Comparison of ENCODE assay signal across 8 mouse cellular contexts in genomic region chr11:106613638-106614338, GRCm38 (mm10). TPM values are rescaled to one million over a fixed set of nuclear protein-coding genes. Genes with fewer than 3 reads are reported as not detected.
A peak's percentile ranks its signal among the peaks of the same experiment; 100 is the strongest.
DNase-seq lines count a peak whose midpoint lies in the region; ATAC-seq and TF ChIP-seq lines count a peak whose summit lies in the region.

No protein-coding gene starts in this region.

- peaks cover 2% of the 10 kb centered on the region; the same call in 1 of the 2 replicates for H3K4me1 ChIP-seq in neural tube, embryonic 11.5 days (ENCODE audit: control insufficient read depth, insufficient read depth, low read length)
- peaks cover 1% of the 10 kb centered on the region; the same call in 1 of the 2 replicates for H3K4me1 ChIP-seq in cortical plate, adult 2 months (ENCODE audit: control insufficient read depth, insufficient read depth, low read length)
- peaks cover 13% of the 10 kb centered on the region for H3K4me1 ChIP-seq in hindbrain, embryonic 16.5 days (ENCODE audit: control insufficient read depth, insufficient read depth, low read depth, low read length)
- peaks cover 4% of the 10 kb centered on the region; the same call in 1 of the 2 replicates for H3K4me1 ChIP-seq in midbrain, embryonic 11.5 days (ENCODE audit: control insufficient read depth, insufficient read depth, low read length)

- H3K27ac ChIP-seq in neural tube, embryonic 11.5 days (ENCODE audit: low read depth, low read length), result no peak overlapping the region
- H3K27ac ChIP-seq in cortical plate, adult 2 months (ENCODE audit: insufficient read depth, low read length), result no peak overlapping the region
- H3K27ac ChIP-seq in hindbrain, embryonic 16.5 days (ENCODE audit: low read depth, low read length), result peak overlapping the region; percentile 19; the same call in 1 of the 2 replicates
- no peak overlapping the region for H3K27ac ChIP-seq in midbrain, embryonic 11.5 days (ENCODE audit: low read depth, low read length)

- ATAC-seq in neural tube, embryonic 11.5 days (ENCODE audit: insufficient read depth, low FRiP score, low TSS enrichment), result no peak
- peak; percentile 28 for ATAC-seq in hindbrain, embryonic 16.5 days
- ATAC-seq in midbrain, embryonic 11.5 days (ENCODE audit: low FRiP score), result no peak

- peak overlapping the region; percentile 57 for H3K4me2 ChIP-seq in neural tube, embryonic 11.5 days (ENCODE audit: low read depth)
- peak overlapping the region; percentile 84 for H3K4me2 ChIP-seq in hindbrain, embryonic 16.5 days (ENCODE audit: low read length)
- peak overlapping the region; percentile 93 for H3K4me2 ChIP-seq in midbrain, embryonic 11.5 days

- H3K4me3 ChIP-seq in neural tube, embryonic 11.5 days (ENCODE audit: low read depth, low read length), result peak overlapping the region; percentile 97
- H3K4me3 ChIP-seq in cortical plate, adult 2 months (ENCODE audit: insufficient read depth, low read length), result peak overlapping the region; percentile 68; the same call in 1 of the 2 replicates
- H3K4me3 ChIP-seq in hindbrain, embryonic 16.5 days (ENCODE audit: low read length), result peak overlapping the region; percentile 95
- H3K4me3 ChIP-seq in midbrain, embryonic 11.5 days (ENCODE audit: low read depth, low read length), result peak overlapping the region; percentile 97

- H3K27me3 ChIP-seq in neural tube, embryonic 11.5 days (ENCODE audit: control insufficient read depth, insufficient read depth, low read length), result no peaks in the 10 kb centered on the region
- H3K27me3 ChIP-seq in hindbrain, embryonic 16.5 days (replicated peaks; ENCODE audit: control insufficient read depth, insufficient read depth, low read length), result no peaks in the 10 kb centered on the region
- H3K27me3 ChIP-seq in midbrain, embryonic 11.5 days (ENCODE audit: control insufficient read depth, insufficient read depth, low read length), result peaks cover 4% of the 10 kb centered on the region; the same call in 1 of the 2 replicates

- no peak for TF ChIP-seq CTCF in cortical plate, adult 2 months (IDR thresholded peaks at IDR 0.05; ENCODE audit: extremely low read depth, insufficient read depth, low read length)

- no peak overlapping the region for H3K9ac ChIP-seq in neural tube, embryonic 11.5 days (ENCODE audit: low read length)
- H3K9ac ChIP-seq in hindbrain, embryonic 16.5 days (ENCODE audit: low read depth, low read length), result peak overlapping the region; percentile 89
- peak overlapping the region; percentile 83 for H3K9ac ChIP-seq in midbrain, embryonic 11.5 days (ENCODE audit: low read length)

- TF ChIP-seq POLR2A in cortical plate, adult 2 months (IDR thresholded peaks at IDR 0.05; ENCODE audit: extremely low read depth, insufficient read depth, low read length), result no peak

- no peak for DNase-seq in neural tube, embryonic 11.5 days (ENCODE audit: low spot score)
- no peak for DNase-seq in neural tube, embryonic 10.5 days (ENCODE audit: extremely low spot score, low spot score)
- DNase-seq in midbrain, embryonic 11.5 days (ENCODE audit: low spot score, missing footprints), result no peak
- DNase-seq in urinary bladder, postnatal 36 days (ENCODE audit: low spot score in 2 of 2), result no peak
- no peak for DNase-seq in frontal cortex, postnatal 25 days (ENCODE audit: low spot score in 2 of 2)
- DNase-seq in frontal cortex, postnatal 36 days (ENCODE audit: low spot score in 2 of 2), result no peak

- H3K36me3 ChIP-seq in neural tube, embryonic 11.5 days (ENCODE audit: control insufficient read depth, insufficient read depth, low read length), result no peaks in the 10 kb centered on the region
- H3K36me3 ChIP-seq in hindbrain, embryonic 16.5 days (ENCODE audit: control insufficient read depth, insufficient read depth, low read length), result no peaks in the 10 kb centered on the region
- H3K36me3 ChIP-seq in midbrain, embryonic 11.5 days (ENCODE audit: control insufficient read depth, insufficient read depth, low read length), result no peaks in the 10 kb centered on the region

- WGBS in neural tube, embryonic 11.5 days, result 58% methylated on average over 15 of the region's 15 CpGs
- 57% methylated on average over 14 of the region's 15 CpGs for WGBS in hindbrain, embryonic 16.5 days
- 59% methylated on average over 15 of the region's 15 CpGs for WGBS in midbrain, embryonic 11.5 days

- no peaks in the 10 kb centered on the region for H3K9me3 ChIP-seq in neural tube, embryonic 11.5 days (ENCODE audit: control insufficient read depth, low read length)
- no peaks in the 10 kb centered on the region for H3K9me3 ChIP-seq in hindbrain, embryonic 16.5 days (ENCODE audit: control insufficient read depth, low read length)
- H3K9me3 ChIP-seq in midbrain, embryonic 11.5 days (ENCODE audit: control insufficient read depth, low read length), result no peaks in the 10 kb centered on the region

RNA-seq across cellular contexts. Expression of gene Tex2, which starts 0.6 kb away (rescaled TPM):
- 10.7 and 12.2 TPM in 2 replicates for polyA plus RNA-seq in neural tube, embryonic 11.5 days (2014; fragmentation: Nextera tagmentation; extraction: Ambion mirVana)
- polyA plus RNA-seq in cortical plate, adult 2 months (2012; rRNA removed), result 57.3 and 58.2 TPM in 2 replicates
- polyA plus RNA-seq in hindbrain, embryonic 16.5 days (2015; fragmentation: Nextera tagmentation; extraction: Ambion mirVana), result 29.5 and 38.4 TPM in 2 replicates
- 9.9 and 10.8 TPM in 2 replicates for polyA plus RNA-seq in midbrain, embryonic 11.5 days (2014; fragmentation: Nextera tagmentation; extraction: Ambion mirVana)
